Mouse (Mus musculus): ENCODE data around the gene Gm5728.
"Not testable (repeated sequence)": the region's sequence is repeated elsewhere in the genome, so short reads cannot be mapped to it uniquely, and the experiment has no call there.

Gm5728 gene

DNA sequence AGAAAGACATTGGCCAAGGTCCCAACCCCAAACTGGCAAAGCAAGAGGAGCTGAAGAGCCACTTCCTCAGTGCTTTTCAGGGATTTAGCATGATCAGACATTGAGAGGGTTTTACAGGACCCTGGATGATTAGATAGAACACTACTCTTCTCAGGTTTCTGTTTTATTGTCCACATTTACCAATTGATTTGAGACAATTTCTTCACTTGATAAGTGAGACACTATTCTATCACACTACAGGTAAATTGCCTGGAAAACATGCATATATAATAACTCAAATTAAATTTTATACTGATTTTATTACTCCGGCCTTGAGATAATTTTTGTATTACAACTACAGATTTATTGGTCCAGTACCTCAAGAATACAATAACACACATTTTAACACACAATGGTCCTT lies at the start of gene Gm5728:
Gene Gm5728, minus strand, starts transcription at position 101 of the 400 bp plus-strand sequence.
- not testable (repeated sequence) for DNase-seq (ENCODE audit: low read depth, low spot score)

DNA sequence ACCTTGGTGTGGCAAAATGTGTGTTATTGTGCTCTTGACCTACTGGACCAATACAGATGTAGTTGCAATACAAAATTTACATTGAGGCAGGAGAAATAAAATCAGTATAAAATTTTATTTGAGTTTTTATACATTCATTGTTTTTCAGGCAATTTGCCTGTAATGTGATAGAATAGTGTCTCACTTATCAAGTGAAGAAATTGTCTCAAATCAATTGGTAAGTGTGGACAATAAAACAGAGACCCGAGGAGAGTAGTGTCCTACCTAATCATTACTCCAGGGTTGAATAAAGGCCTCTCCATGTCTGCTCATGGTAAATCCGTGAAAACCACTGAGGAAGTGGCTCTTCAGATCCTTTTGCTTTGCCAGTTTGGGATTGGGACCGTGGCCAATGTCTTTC lies 42.4 kb upstream of the Gm5728 start, which contains the start of gene Vmn1r100:
Gene Vmn1r100, plus strand, starts transcription at position 301 of the 400 bp plus-strand sequence.
- DNase-seq (ENCODE audit: low read depth, low spot score) = not testable (repeated sequence)

DNA sequence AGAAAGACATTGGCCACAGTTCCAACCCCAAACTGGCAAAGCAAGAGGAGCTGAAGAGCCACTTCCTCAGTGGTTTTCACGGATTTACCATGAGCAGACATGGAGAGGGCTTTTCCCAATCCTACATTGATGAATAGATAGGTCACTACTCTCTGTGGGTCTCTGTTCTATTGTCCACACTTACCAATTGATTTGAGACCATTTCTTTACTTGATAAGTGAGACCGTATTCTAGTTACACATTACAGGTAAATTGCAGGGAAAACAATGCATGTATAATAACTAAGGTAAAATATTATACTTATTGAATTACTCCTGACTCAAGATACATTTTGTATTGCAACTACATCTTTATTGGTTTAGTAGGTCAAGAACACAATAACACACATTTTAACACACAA lies 41.2 kb downstream of the Gm5728 start, which contains the start of gene Gm4133:
Gene Gm4133, minus strand, starts transcription at position 101 of the 400 bp plus-strand sequence.
- DNase-seq (ENCODE audit: low read depth, low spot score) = not testable (repeated sequence)
